Mouse (Mus musculus): ENCODE measurements at regions not wholly inside any gene's neighbourhood (a gene's known extent, or its start where the extent isn't known, plus 50 kb on each side); places are given as distances from the start of the nearest gene placed in this dataset.

GRCm38 (mm10) chr10:83927554-83927953 is 204.9 kb downstream of the 1500009L16Rik start:
- TF ChIP-seq CTCF (IDR thresholded peaks at IDR 0.05; ENCODE audit: borderline replicate concordance, control insufficient read depth, extremely low read depth, insufficient read depth, low read length, poor library complexity) (no peak), POLR2A (IDR thresholded peaks at IDR 0.05; ENCODE audit: control insufficient read depth, extremely low read depth, insufficient read depth, low read length, poor library complexity) (no peak)

All from thymus, adult 2 months (tissue).